Mouse (Mus musculus): Measurements from ENCODE around the gene Abi3.

Abi3 gene

DNA sequence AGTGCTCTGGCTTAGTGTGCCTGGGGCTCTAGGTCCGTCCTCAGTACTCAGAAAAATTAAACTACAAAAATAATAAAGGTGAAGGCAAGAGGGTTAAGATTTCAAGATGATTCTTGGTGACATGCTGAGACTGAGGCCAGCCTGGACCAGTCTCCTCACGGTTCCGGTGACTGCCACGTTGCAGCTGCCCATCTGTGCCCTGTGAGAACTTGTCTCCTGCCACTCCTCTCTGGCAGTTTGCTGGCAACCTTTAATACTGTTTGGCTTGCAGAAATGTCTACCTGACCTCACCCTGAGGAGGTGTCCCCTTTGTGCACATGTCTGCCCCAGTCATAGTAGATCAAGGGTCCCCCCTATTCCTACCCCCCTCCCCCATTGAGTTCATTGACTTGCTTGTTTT lies 58.8 kb downstream of the Abi3 start:
- no peak for DNase-seq

- no peak for DNase-seq
Observed at GRCm38 (mm10) chr11:95781557-95781956, 60.7 kb downstream of the Abi3 start.

GRCm38 (mm10) chr11:95780480-95780879 lies 61.8 kb downstream of the Abi3 start:
- DNase-seq, result no peak

Measured in cerebellum, postnatal 36 days (tissue).